Mouse (Mus musculus) ES-Bruce4 (cell line): ENCODE measurements around the gene Slc35d1. TPM values are rescaled to one million over a fixed set of nuclear protein-coding genes. Genes with fewer than 3 reads are reported as not detected.

Source experiments
- H3K27ac ChIP-seq: 2 replicates; pipeline ENCODE4 v1.5.1; 2012; ENCODE audit warnings: low read length, inconsistent platforms; ENCODE audit not compliant: insufficient read depth
- H3K27me3 ChIP-seq: 2 replicates; pipeline ENCODE4 v1.6.1; 2012; ENCODE audit warnings: mild to moderate bottlenecking, low read length, inconsistent platforms; ENCODE audit not compliant: control insufficient read depth, poor library complexity, insufficient read depth, severe bottlenecking
- H3K36me3 ChIP-seq: 2 replicates; pipeline ENCODE4 v1.6.1; 2012; ENCODE audit warnings: inconsistent platforms, mild to moderate bottlenecking, low read length, moderate library complexity; ENCODE audit not compliant: control insufficient read depth, poor library complexity, insufficient read depth, severe bottlenecking
- H3K4me1 ChIP-seq: one replicate; pipeline ENCODE4 v1.8.1; 2011; ENCODE audit warnings: low read length; ENCODE audit not compliant: control insufficient read depth, insufficient read depth
- H3K4me3 ChIP-seq: 2 replicates; pipeline ENCODE4 v1.5.1; 2011; ENCODE audit warnings: low read depth, mild to moderate bottlenecking, low read length
- H3K9ac ChIP-seq: 2 replicates; pipeline ENCODE4 v1.6.1; 2012; ENCODE audit warnings: low read depth, mild to moderate bottlenecking, inconsistent platforms; ENCODE audit not compliant: poor library complexity, severe bottlenecking
- H3K9me3 ChIP-seq: replicated peaks from 2 replicates; pipeline ENCODE4 v1.6.1; 2012; ENCODE audit warnings: mild to moderate bottlenecking, low read length, inconsistent platforms; ENCODE audit not compliant: control insufficient read depth, poor library complexity, insufficient read depth, severe bottlenecking
- CTCF ChIP-seq: IDR thresholded peaks from one replicate; pipeline ENCODE4 v1.8.1; 2011; ENCODE audit warnings: low read depth, low read length
- EP300 ChIP-seq: IDR thresholded peaks from 2 replicates; pipeline ENCODE4 v1.6.1; 2011; ENCODE audit warnings: low read depth, low read length; ENCODE audit not compliant: insufficient read depth
- POLR2A ChIP-seq: IDR thresholded peaks from one replicate; pipeline ENCODE4 v1.8.1; 2011; ENCODE audit warnings: low read length; ENCODE audit not compliant: insufficient read depth
- polyA plus RNA-seq: library from polyadenylated mRNA; stranded (reverse); fragments of >200 nt; gene quantifications from 2 replicates; pipeline ENCODE4 v1.2.4, GENCODE M21; 2011; ENCODE audit warnings: low read depth; ENCODE audit not compliant: missing spikeins, insufficient read depth, insufficient read length

Gene Slc35d1
- polyA plus RNA-seq, 1 experiment: 15.0 TPM

DNA sequence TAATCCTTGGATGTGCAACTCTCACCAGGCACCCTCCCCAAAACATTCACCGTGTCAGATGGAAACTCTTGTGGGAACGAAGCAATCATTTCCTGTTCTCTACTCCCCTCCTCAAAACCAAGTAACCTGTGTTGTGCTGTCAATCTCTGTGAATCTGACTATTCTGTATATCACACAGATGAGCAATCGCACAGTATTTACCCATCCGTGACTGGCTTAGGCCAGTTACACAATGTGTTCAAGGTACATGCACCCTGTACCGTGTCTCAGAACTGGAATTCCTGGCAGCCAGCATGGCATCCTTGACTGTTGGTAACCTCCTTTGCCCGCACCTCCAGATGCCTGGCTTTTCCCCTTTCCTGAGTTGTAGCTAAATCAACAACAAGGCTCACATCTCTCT, 1.1 kb upstream of the Slc35d1 start:
- Histone ChIP-seq H3K36me3 (no peaks in the 10 kb centered on the region; the same call in 1 of the 2 replicates), H3K9ac (no peak overlapping the region), H3K27ac (no peak overlapping the region), H3K9me3 (no peaks in the 10 kb centered on the region), H3K4me3 (no peak overlapping the region), H3K27me3 (no peaks in the 10 kb centered on the region), H3K4me1 (no peaks in the 10 kb centered on the region)
- TF ChIP-seq EP300 (no peak), CTCF (no peak), POLR2A (no peak)

DNA sequence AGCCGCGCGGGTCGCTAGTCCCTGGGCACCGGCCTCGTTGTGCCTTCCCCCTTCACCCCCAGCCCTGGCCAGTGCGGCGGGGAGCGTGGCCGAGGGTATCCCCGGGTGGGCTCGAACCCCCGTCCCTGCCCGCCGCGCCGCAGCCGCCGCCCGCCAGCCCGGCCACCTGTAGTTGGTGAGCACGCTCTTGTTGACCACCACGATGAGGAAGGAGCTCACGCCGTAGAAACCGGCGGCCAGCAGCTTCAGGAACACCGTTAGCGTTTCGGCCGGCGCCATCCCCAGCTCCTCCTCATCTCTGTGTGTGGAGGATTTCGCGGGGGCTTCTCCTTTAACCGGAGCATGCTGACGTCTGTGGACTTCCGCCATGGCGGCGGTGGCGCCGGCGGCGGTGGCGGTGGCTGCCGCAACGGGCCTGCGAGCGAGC, 453 bp downstream of the Slc35d1 start:
- peaks cover 4% of the 10 kb centered on the region for H3K36me3 ChIP-seq
- H3K27ac ChIP-seq: no peak overlapping the region
- TF ChIP-seq POLR2A: no peak
- H3K9me3 ChIP-seq: no peaks in the 10 kb centered on the region
- peak overlapping the region; percentile 87 for H3K4me3 ChIP-seq
- H3K9ac ChIP-seq: peak overlapping the region; percentile 97
- no peaks in the 10 kb centered on the region for H3K27me3 ChIP-seq
- no peaks in the 10 kb centered on the region for H3K4me1 ChIP-seq

GRCm38 (mm10) chr4:103213859-103214497, 986 bp downstream of the Slc35d1 start:
- peak overlapping the region; percentile 87 for H3K4me3 ChIP-seq
- TF ChIP-seq EP300 (no peak), CTCF (no peak), POLR2A (no peak)
- peak overlapping the region; percentile 97 for H3K9ac ChIP-seq
- H3K27me3 ChIP-seq: no peaks in the 10 kb centered on the region
- H3K27ac ChIP-seq: no peak overlapping the region
- no peaks in the 10 kb centered on the region for H3K9me3 ChIP-seq
- no peaks in the 10 kb centered on the region for H3K4me1 ChIP-seq
- peaks cover 6% of the 10 kb centered on the region for H3K36me3 ChIP-seq

DNA sequence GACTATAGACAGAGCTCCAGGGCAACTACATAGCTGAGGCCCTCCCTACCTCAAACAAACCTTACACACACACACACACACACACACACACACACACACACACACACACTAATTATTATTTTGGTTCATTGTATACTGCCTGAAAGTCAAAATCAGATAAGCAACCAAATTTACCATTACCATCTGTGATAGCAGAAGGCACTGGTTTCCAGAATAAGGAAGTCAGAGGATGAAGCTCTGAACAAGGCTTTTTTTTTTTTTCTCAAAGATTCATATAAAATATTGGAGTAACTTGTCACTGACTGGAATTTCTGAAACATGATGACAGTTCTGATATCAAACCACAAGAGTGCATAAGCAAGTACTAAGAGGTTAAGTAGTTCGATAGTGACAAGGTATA, 6.4 kb downstream of the Slc35d1 start:
- no peak overlapping the region for H3K27ac ChIP-seq

GRCm38 (mm10) chr4:103203646-103204045, 11.3 kb downstream of the Slc35d1 start:
- TF ChIP-seq POLR2A (no peak), EP300 (no peak), CTCF (no peak)
- Histone ChIP-seq H3K4me1 (no peaks in the 10 kb centered on the region), H3K27ac (no peak overlapping the region), H3K9ac (no peak overlapping the region), H3K36me3 (peaks cover 8% of the 10 kb centered on the region), H3K27me3 (no peaks in the 10 kb centered on the region), H3K4me3 (no peak overlapping the region), H3K9me3 (no peaks in the 10 kb centered on the region)

More for the DNA sequence above, 6.4 kb downstream of the Slc35d1 start:
- no peak overlapping the region for H3K4me3 ChIP-seq
- H3K9ac ChIP-seq: no peak overlapping the region
- no peak for TF ChIP-seq CTCF
- no peak for TF ChIP-seq EP300
- TF ChIP-seq POLR2A: no peak
- peaks cover 14% of the 10 kb centered on the region for H3K36me3 ChIP-seq
- H3K27me3 ChIP-seq: no peaks in the 10 kb centered on the region
- H3K9me3 ChIP-seq: no peaks in the 10 kb centered on the region
- no peaks in the 10 kb centered on the region for H3K4me1 ChIP-seq

GRCm38 (mm10) chr4:103200046-103200445, 14.9 kb downstream of the Slc35d1 start:
- Histone ChIP-seq H3K4me1 (no peaks in the 10 kb centered on the region), H3K9ac (no peak overlapping the region), H3K36me3 (no peaks in the 10 kb centered on the region; the same call in 1 of the 2 replicates), H3K4me3 (no peak overlapping the region), H3K9me3 (no peaks in the 10 kb centered on the region), H3K27ac (no peak overlapping the region), H3K27me3 (no peaks in the 10 kb centered on the region)
- no peak for TF ChIP-seq EP300
- TF ChIP-seq POLR2A: no peak
- no peak for TF ChIP-seq CTCF
